Mouse (Mus musculus) megakaryocyte, embryonic 14.5 days (primary cell): ENCODE measurements around the gene Rrp1b.

ENCODE experiments used
- FLI1 ChIP-seq: IDR thresholded peaks from 2 replicates; pipeline ENCODE4 v1.6.1; 2012; ENCODE audit warnings: low read length, inconsistent platforms, mixed read lengths
- GATA1 ChIP-seq: IDR thresholded peaks from 3 replicates; pipeline ENCODE4 v1.6.1; 2012; ENCODE audit warnings: mixed read lengths, low read length, inconsistent platforms, borderline replicate concordance

GRCm38 (mm10) chr17:32006800-32007199, 29.1 kb upstream of the Rrp1b start:
- TF ChIP-seq FLI1 (no peak), GATA1 (no peak)
